Mouse (Mus musculus) adrenal gland, postnatal 10 days (tissue): ENCODE measurements at regions not wholly inside any gene's neighbourhood (a gene's known extent, or its start where the extent isn't known, plus 50 kb on each side); places are given as distances from the start of the nearest gene placed in this dataset. TPM values are rescaled to one million over a fixed set of nuclear protein-coding genes. Genes with fewer than 3 reads are reported as not detected.
A peak's percentile ranks its signal among the peaks of the same experiment; 100 is the strongest.
"Not testable (repeated sequence)": the region's sequence is repeated elsewhere in the genome, so short reads cannot be mapped to it uniquely, and the experiment has no call there.

Experiments used
- DNase-seq: peaks from one replicate; pipeline ENCODE4 v3.0.0; 2021; ENCODE audit warnings: mixed read lengths
- microRNA-seq: library from miRNA; unstranded; fragments of <30 nt; microRNA quantifications from one replicate; pipeline ENCODE4 v1.2.0, GENCODE M21; 2021

DNA sequence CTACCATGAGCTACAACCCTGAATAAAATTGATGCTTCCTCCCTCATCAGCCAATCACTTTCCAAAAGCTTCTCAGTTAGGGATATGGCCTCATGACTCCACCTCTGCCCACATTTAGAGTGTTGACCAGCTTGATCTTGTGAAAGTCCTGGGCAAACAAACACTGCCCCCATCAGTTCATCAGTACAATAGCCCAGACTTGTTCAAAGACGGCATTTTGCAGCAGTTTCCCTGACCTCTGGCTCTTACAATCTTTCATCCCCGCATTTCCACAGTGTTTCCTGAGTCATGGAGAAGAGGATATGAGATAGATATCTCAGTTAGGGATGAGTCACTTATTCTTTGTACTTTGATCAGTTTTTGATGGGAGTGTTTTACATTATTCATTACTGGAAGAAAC, 203.5 kb upstream of the Asrgl1 start:
- peak; percentile 1 for DNase-seq

GRCm38 (mm10) chr19:9337447-9337846, 202.0 kb upstream of the Asrgl1 start:
- not testable (repeated sequence) for DNase-seq

- DNase-seq = not testable (repeated sequence)
These were observed 182.5 kb upstream of the Asrgl1 start for GRCm38 (mm10) chr19:9317932-9318331.

- DNase-seq = not testable (repeated sequence)
These were observed 180.7 kb upstream of the Asrgl1 start for GRCm38 (mm10) chr19:9316162-9316561.

GRCm38 (mm10) chr19:9283176-9283575, 147.7 kb upstream of the Asrgl1 start:
- peak; percentile 17 for DNase-seq

- peak; percentile 54 for DNase-seq
These were observed 99.2 kb upstream of the Asrgl1 start for GRCm38 (mm10) chr19:9234676-9235075.

Small RNA genes in the stretch of these regions (microRNA-seq; reads per million reads assigned to microRNA genes)
- gene Gm24543 = not detected
